Mouse (Mus musculus): Measurements from ENCODE around the gene Fpgt. TPM values are rescaled to one million over a fixed set of nuclear protein-coding genes. Genes with fewer than 3 reads are reported as not detected.

The Fpgt gene
- polyA plus RNA-seq (2012; ENCODE audit: low replicate concordance), result 0.57 and 0.94 TPM in 2 replicates

DNA sequence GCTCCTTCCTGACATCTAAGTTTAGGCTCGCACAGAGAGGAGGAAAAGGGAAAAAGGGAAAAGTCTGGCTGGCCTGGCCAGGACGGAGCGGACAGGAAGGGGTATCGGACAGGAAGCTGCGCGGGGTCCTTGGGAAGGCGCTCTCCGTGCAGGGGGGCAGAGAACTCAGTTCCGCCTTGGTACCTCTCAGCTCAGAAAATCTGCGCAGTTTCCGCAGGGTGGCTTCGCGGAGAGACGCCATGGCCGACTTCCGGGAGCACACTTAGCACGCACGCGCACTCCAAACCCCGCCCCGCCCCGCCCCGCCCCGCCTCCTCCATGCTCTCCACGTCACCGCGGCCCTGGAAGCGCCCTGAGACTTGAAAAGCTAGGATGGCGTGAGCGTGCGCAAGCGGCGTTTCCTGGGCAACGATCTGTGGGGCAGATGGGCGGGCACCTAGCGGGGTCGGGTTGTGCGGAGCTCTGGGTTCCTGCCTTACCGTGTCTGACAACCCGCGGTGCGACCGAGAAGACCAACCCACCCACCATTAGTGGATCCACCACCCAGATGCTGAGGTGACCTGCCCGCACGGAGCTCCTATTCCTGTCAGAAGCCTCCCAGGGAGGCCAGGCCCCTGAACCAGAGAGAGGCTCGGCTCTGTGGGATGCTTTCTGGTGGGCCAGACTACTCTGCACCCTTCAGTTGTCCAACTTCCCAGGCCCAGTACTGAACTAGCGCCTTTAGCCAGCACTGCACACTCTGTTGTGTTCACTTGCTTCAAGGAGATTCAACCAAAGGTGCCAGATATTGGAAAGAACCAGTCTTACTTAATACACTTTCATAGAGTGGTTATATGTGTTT, at the start of gene Fpgt, which contains the start of gene Lrriq3:
Gene Fpgt, minus strand, starts transcription at position 288 of the 841 bp plus-strand sequence.
Gene Lrriq3, plus strand, starts transcription at position 319 of the 841 bp plus-strand sequence.

GRCm38 (mm10) chr3:155055231-155055916, 37.8 kb downstream of the Fpgt start, which contains the start of gene Tnni3k:
TSS of gene Tnni3k (minus strand) at chr3:155055407.

Other genes with a start within 250 kb of the Fpgt start
- gene Tnni3k, start 38.0 kb downstream of the Fpgt start, polyA plus RNA-seq (2012; ENCODE audit: low replicate concordance), result not detected in 2 replicates
- gene Lrriq3, start within 50 bp of the Fpgt start, polyA plus RNA-seq (2012; ENCODE audit: low replicate concordance), result 0.21 TPM in 1 of 2 replicates, not detected in the other